Mouse (Mus musculus) liver, adult (tissue): ENCODE measurements around the gene Trhr2.

ENCODE experiments used
- GATA4 ChIP-seq: IDR thresholded peaks from 2 replicates; pipeline ENCODE4 v1.6.1; 2014; ENCODE audit warnings: mild to moderate bottlenecking, low read length; ENCODE audit not compliant: insufficient replicate concordance

Gene Trhr2

GRCm38 (mm10) chr8:122322792-122323191 is 37.8 kb downstream of the Trhr2 start:
- peak; percentile 88; the same call in 1 of the 2 replicates for TF ChIP-seq GATA4

GRCm38 (mm10) chr8:122322126-122322525 is 38.4 kb downstream of the Trhr2 start:
- TF ChIP-seq GATA4, result no peak

GRCm38 (mm10) chr8:122321455-122321921 is 39.1 kb downstream of the Trhr2 start:
- TF ChIP-seq GATA4, result no peak; the same call in 1 of the 2 replicates

- TF ChIP-seq GATA4, result no peak
These were observed 40.0 kb downstream of the Trhr2 start for GRCm38 (mm10) chr8:122320541-122320940.

- TF ChIP-seq GATA4, result no peak
These were observed 40.9 kb downstream of the Trhr2 start for GRCm38 (mm10) chr8:122319708-122320075.

GRCm38 (mm10) chr8:122319045-122319707 is 41.4 kb downstream of the Trhr2 start:
- TF ChIP-seq GATA4, result no peak

GRCm38 (mm10) chr8:122317918-122318475 is 42.5 kb downstream of the Trhr2 start:
- peak; percentile 76; the same call in 1 of the 2 replicates for TF ChIP-seq GATA4

- no peak for TF ChIP-seq GATA4
These were observed 44.1 kb downstream of the Trhr2 start for GRCm38 (mm10) chr8:122316402-122316801.

- peak; percentile 99; the same call in 1 of the 2 replicates for TF ChIP-seq GATA4
These were observed 45.5 kb downstream of the Trhr2 start for GRCm38 (mm10) chr8:122314899-122315496.

GRCm38 (mm10) chr8:122313310-122313709 is 47.2 kb downstream of the Trhr2 start:
- peak; percentile 93; the same call in 1 of the 2 replicates for TF ChIP-seq GATA4

GRCm38 (mm10) chr8:122312553-122312952 is 48.0 kb downstream of the Trhr2 start:
- TF ChIP-seq GATA4, result no peak

GRCm38 (mm10) chr8:122311115-122311514 is 49.4 kb downstream of the Trhr2 start:
- TF ChIP-seq GATA4, result no peak

- peak; percentile 43; the same call in 1 of the 2 replicates for TF ChIP-seq GATA4
These were observed 51.3 kb downstream of the Trhr2 start for GRCm38 (mm10) chr8:122309272-122309671.

- TF ChIP-seq GATA4, result no peak
These were observed 52.7 kb downstream of the Trhr2 start for GRCm38 (mm10) chr8:122307836-122308235.
